Mouse (Mus musculus): Measurements from ENCODE around the gene Olfr893. TPM values are rescaled to one million over a fixed set of nuclear protein-coding genes. Genes with fewer than 3 reads are reported as not detected.
"Not testable (repeated sequence)": the region's sequence is repeated elsewhere in the genome, so short reads cannot be mapped to it uniquely, and the experiment has no call there.

Olfr893 gene
- total RNA-seq (2022), result not detected

- DNase-seq (ENCODE audit: low spot score in 2 of 2), result no peak
Observed at GRCm38 (mm10) chr9:38208065-38208464, at the start of gene Olfr893. Gene Olfr893, plus strand, starts transcription at chr9:38208365.

GRCm38 (mm10) chr9:38168341-38168740 is 39.8 kb upstream of the Olfr893 start:
- not testable (repeated sequence) for DNase-seq (ENCODE audit: low spot score in 2 of 2)

GRCm38 (mm10) chr9:38180721-38181120 is 27.4 kb upstream of the Olfr893 start, which contains the start of gene Olfr891:
Gene Olfr891, minus strand, starts transcription at chr9:38180821.
- no peak for DNase-seq (ENCODE audit: low spot score in 2 of 2)

GRCm38 (mm10) chr9:38217755-38218154 is 9.6 kb downstream of the Olfr893 start, which contains the start of gene Olfr894:
Gene Olfr894, plus strand, starts transcription at chr9:38218055.
- no peak for DNase-seq (ENCODE audit: low spot score in 2 of 2)

GRCm38 (mm10) chr9:38252474-38252873 is 44.3 kb downstream of the Olfr893 start, which contains the start of gene Olfr143:
Gene Olfr143, plus strand, starts transcription at chr9:38252774.
- DNase-seq (ENCODE audit: low spot score in 2 of 2), result no peak

Other genes with a start within 250 kb of the Olfr893 start
- under 1 TPM in 1 of 4 experiments, not detected in 3; 0.09 TPM for gene Olfr881, start 216.5 kb upstream of the Olfr893 start, total RNA-seq (2022)
- gene Olfr883, start 182.6 kb upstream of the Olfr893 start, total RNA-seq (2022), result not detected
- not detected for gene Olfr884, start 161.8 kb upstream of the Olfr893 start, total RNA-seq (2022)
- not detected for gene Olfr885, start 147.0 kb upstream of the Olfr893 start, total RNA-seq (2022)
- gene Olfr887, start 124.3 kb upstream of the Olfr893 start, total RNA-seq (2022), result not detected
- gene Olfr888, start 100.2 kb upstream of the Olfr893 start, total RNA-seq (2022), result not detected
- not detected for gene Olfr889, start 93.2 kb upstream of the Olfr893 start, total RNA-seq (2022)
- gene Olfr890, start 65.8 kb upstream of the Olfr893 start, total RNA-seq (2022), result not detected
- not detected for gene Olfr891, start 27.5 kb upstream of the Olfr893 start, total RNA-seq (2022)
- gene Olfr894, start 9.7 kb downstream of the Olfr893 start, total RNA-seq (2022), result not detected
- gene Olfr143, start 44.4 kb downstream of the Olfr893 start, total RNA-seq (2022), result not detected
- gene Olfr895, start 59.5 kb downstream of the Olfr893 start, total RNA-seq (2022), result not detected
- gene Olfr896-ps1, start 82.7 kb downstream of the Olfr893 start, total RNA-seq (2022), result not detected
- not detected for gene Olfr25, start 120.7 kb downstream of the Olfr893 start, total RNA-seq (2022)
- gene Olfr898, start 140.0 kb downstream of the Olfr893 start, total RNA-seq (2022), result not detected
- not detected for gene Olfr250, start 158.5 kb downstream of the Olfr893 start, total RNA-seq (2022)
- not detected for gene Olfr251, start 168.7 kb downstream of the Olfr893 start, total RNA-seq (2022)
- not detected for gene Olfr147, start 193.3 kb downstream of the Olfr893 start, total RNA-seq (2022)
- gene Olfr901, start 221.1 kb downstream of the Olfr893 start, total RNA-seq (2022), result not detected
- not detected for gene Olfr902, start 239.3 kb downstream of the Olfr893 start, total RNA-seq (2022)

Measured in layer of hippocampus, adult 8-10 months (tissue).